Mouse (Mus musculus) midbrain, postnatal 0 days (tissue): Measurements from ENCODE around the gene Sectm1a. TPM values are rescaled to one million over a fixed set of nuclear protein-coding genes. Genes with fewer than 3 reads are reported as not detected.

Experiments used
- ATAC-seq: fragments of 200-750 bp; cut with Nextera tagmentation; 2 replicates; pipeline ENCODE4 v1.8.0; 2017; ENCODE audit warnings: moderate number of reproducible peaks, mild to moderate bottlenecking, moderate TSS enrichment, moderate library complexity; ENCODE audit not compliant: low FRiP score
- DNase-seq: peaks from one replicate; pipeline ENCODE4 v3.0.0-alpha.2; 2015; ENCODE audit warnings: low spot score
- H3K27ac ChIP-seq: fragments of 300-500 bp; sonication (generic); 2 replicates; pipeline ENCODE4 v1.5.1; 2014; ENCODE audit warnings: low read depth, mild to moderate bottlenecking, low read length, mixed read lengths
- H3K27me3 ChIP-seq: fragments of 300-500 bp; sonication (generic); 2 replicates; pipeline ENCODE4 v1.6.1; 2014; ENCODE audit warnings: low read length, control low read depth, mixed read lengths; ENCODE audit not compliant: insufficient read depth
- H3K36me3 ChIP-seq: fragments of 300-500 bp; sonication (generic); 2 replicates; pipeline ENCODE4 v1.6.1; 2014; ENCODE audit warnings: low read length, control low read depth, mixed read lengths; ENCODE audit not compliant: insufficient read depth
- H3K4me1 ChIP-seq: fragments of 300-500 bp; sonication (generic); 2 replicates; pipeline ENCODE4 v1.6.1; 2014; ENCODE audit warnings: mild to moderate bottlenecking, control low read depth, antibody characterized with exemption, low read length, mixed read lengths; ENCODE audit not compliant: insufficient read depth
- H3K4me2 ChIP-seq: fragments of 300-500 bp; sonication (generic); 2 replicates; pipeline ENCODE4 v1.6.1; 2014; ENCODE audit warnings: low read depth, mild to moderate bottlenecking, low read length, mixed read lengths; ENCODE audit not compliant: poor library complexity, severe bottlenecking
- H3K4me3 ChIP-seq: fragments of 300-500 bp; sonication (generic); 2 replicates; pipeline ENCODE4 v1.5.1; 2014; ENCODE audit warnings: low read depth, mild to moderate bottlenecking, low read length, moderate library complexity
- H3K9ac ChIP-seq: fragments of 300-500 bp; sonication (generic); replicated peaks from 2 replicates; pipeline ENCODE4 v1.6.1; 2014; ENCODE audit warnings: mild to moderate bottlenecking, low read length, moderate library complexity, mixed read lengths; ENCODE audit not compliant: poor library complexity, severe bottlenecking
- H3K9me3 ChIP-seq: fragments of 300-500 bp; sonication (generic); 2 replicates; pipeline ENCODE4 v1.6.1; 2016; ENCODE audit warnings: low read length, control low read depth
- CTCF ChIP-seq: IDR thresholded peaks from 2 replicates; pipeline ENCODE4 v1.5.1; 2016; ENCODE audit warnings: antibody characterized with exemption, mild to moderate bottlenecking
- WGBS: fragments of 180-500 bp; shearing (Covaris S2); extraction: QIAGEN DNeasy Blood & Tissue Kit; methylation state at CpG from one replicate; pipeline ENCODE4 v1.1.7; 2014; 5-methylcytosine and 5-hydroxymethylcytosine counted together
- polyA plus RNA-seq: library from polyadenylated mRNA; unstranded; fragments of >200 nt; fragmentation: Nextera tagmentation; extraction: Ambion mirVana; gene quantifications from 2 replicates; pipeline ENCODE4 v1.2.1, GENCODE M21; 2015
- total RNA-seq: library from RNA; depleted of rRNA; stranded (reverse); fragments of >200 nt; gene quantifications from 2 replicates; pipeline ENCODE4 v1.2.3, GENCODE M21; 2014; rRNA removed

Sectm1a gene
- total and polyA plus RNA-seq, 2 experiments from 2014 or later = not detected

DNA sequence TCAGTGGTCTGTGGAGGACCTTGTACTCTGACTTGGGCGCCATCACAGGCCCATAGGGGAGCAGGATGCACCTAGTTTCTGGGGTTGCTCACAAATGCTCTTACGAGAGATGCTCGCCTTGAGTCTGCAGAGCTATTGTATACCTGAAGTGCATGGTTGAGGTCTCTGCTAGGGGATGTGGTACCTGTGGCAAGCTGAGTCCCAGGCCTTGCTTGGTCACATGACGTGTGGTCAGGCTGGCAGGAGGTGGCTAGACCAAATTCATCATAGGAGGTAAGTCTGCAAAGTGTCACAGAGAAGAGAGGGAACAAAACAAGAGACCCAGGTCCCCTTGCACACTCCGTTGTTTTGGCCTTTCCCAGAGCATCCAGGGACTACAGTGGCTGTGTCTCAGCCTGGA is 61.5 kb downstream of the Sectm1a start:
- H3K27ac ChIP-seq = no peak overlapping the region
- H3K4me1 ChIP-seq = no peaks in the 10 kb centered on the region
- H3K36me3 ChIP-seq = no peaks in the 10 kb centered on the region
- no peaks in the 10 kb centered on the region for H3K9me3 ChIP-seq
- H3K27me3 ChIP-seq = no peaks in the 10 kb centered on the region
- ATAC-seq (no peak), DNase-seq (no peak)
- H3K4me2 ChIP-seq = no peak overlapping the region
- no peak overlapping the region for H3K4me3 ChIP-seq
- WGBS = 89% methylated on average over 5 of the region's 5 CpGs
- TF ChIP-seq CTCF = no peak
- no peak overlapping the region for H3K9ac ChIP-seq

DNA sequence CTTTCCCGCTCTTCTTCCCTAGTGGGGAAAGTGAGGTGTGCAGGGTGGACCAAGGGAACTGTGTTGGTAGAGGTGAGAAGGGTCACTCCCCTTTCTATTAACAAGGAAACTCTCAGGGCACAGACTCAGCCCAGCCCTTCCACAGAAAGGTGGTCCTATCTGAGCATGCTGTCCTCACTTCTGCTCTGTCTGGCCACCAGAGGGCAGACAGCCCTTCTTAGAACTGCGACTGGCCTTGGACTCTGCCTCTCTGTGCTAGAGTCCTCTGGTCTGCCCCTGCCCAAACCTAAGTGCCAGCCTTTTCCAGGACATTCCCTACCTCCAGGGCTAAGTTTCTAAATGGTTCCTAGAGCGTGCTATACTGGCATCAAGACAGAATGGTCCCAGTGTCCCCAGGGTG is 63.3 kb downstream of the Sectm1a start:
- Histone ChIP-seq H3K9ac (no peak overlapping the region), H3K4me2 (no peak overlapping the region), H3K4me3 (no peak overlapping the region), H3K4me1 (no peaks in the 10 kb centered on the region), H3K9me3 (no peaks in the 10 kb centered on the region), H3K27ac (no peak overlapping the region), H3K36me3 (no peaks in the 10 kb centered on the region), H3K27me3 (no peaks in the 10 kb centered on the region)
- DNase-seq (peak; percentile 79), ATAC-seq (no peak)
- peak; percentile 91 for TF ChIP-seq CTCF
- WGBS = 40% methylated on average over 3 of the region's 3 CpGs

Other genes starting within 250 kb of the Sectm1a start
- gene Ccdc57, start 148.3 kb downstream of the Sectm1a start, total RNA-seq = 6.2 and 7.2 TPM in 2 replicates
- 6.8 and 7.8 TPM in 2 replicates for gene Ccdc57, start 148.3 kb downstream of the Sectm1a start, polyA plus RNA-seq
- 14.6 and 20.2 TPM in 2 replicates for gene Slc16a3, start 132.7 kb downstream of the Sectm1a start, total RNA-seq
- 3.2 and 4.1 TPM in 2 replicates for gene Slc16a3, start 132.7 kb downstream of the Sectm1a start, polyA plus RNA-seq
- gene Csnk1d, start 89.9 kb downstream of the Sectm1a start, total RNA-seq = 116 and 122 TPM in 2 replicates
- gene Csnk1d, start 89.9 kb downstream of the Sectm1a start, polyA plus RNA-seq = 115 TPM in 2 replicates
- gene Cd7, start 41.8 kb downstream of the Sectm1a start, total RNA-seq = not detected in 2 replicates
- gene Cd7, start 41.8 kb downstream of the Sectm1a start, polyA plus RNA-seq = not detected in 2 replicates
- gene Sectm1b, start 17.7 kb downstream of the Sectm1a start, total RNA-seq = not detected in 2 replicates
- not detected in 2 replicates for gene Sectm1b, start 17.7 kb downstream of the Sectm1a start, polyA plus RNA-seq
- not detected in 2 replicates for gene Tex19.2, start 37.5 kb upstream of the Sectm1a start, total RNA-seq
- not detected in 2 replicates for gene Tex19.2, start 37.5 kb upstream of the Sectm1a start, polyA plus RNA-seq
- not detected in 2 replicates for gene Tex19.1, start 64.9 kb upstream of the Sectm1a start, total RNA-seq
- not detected in 2 replicates for gene Tex19.1, start 64.9 kb upstream of the Sectm1a start, polyA plus RNA-seq
- 0.33 and 0.66 TPM in 2 replicates for gene Uts2r, start 79.1 kb upstream of the Sectm1a start, total RNA-seq
- gene Uts2r, start 79.1 kb upstream of the Sectm1a start, polyA plus RNA-seq = 1.1 and 1.5 TPM in 2 replicates
- gene Hexdc, start 123.2 kb upstream of the Sectm1a start, total RNA-seq = 85.2 and 87.4 TPM in 2 replicates
- gene Hexdc, start 123.2 kb upstream of the Sectm1a start, polyA plus RNA-seq = 37.4 and 38.1 TPM in 2 replicates
- gene Ogfod3, start 123.5 kb upstream of the Sectm1a start, total RNA-seq = 8.9 and 12.0 TPM in 2 replicates
- gene Ogfod3, start 123.5 kb upstream of the Sectm1a start, polyA plus RNA-seq = 25.2 and 32.5 TPM in 2 replicates
- 26.5 and 29.1 TPM in 2 replicates for gene Cybc1, start 148.1 kb upstream of the Sectm1a start, total RNA-seq
- gene Cybc1, start 148.1 kb upstream of the Sectm1a start, polyA plus RNA-seq = 18.7 and 20.9 TPM in 2 replicates
- 112 and 129 TPM in 2 replicates for gene Narf, start 156.0 kb upstream of the Sectm1a start, total RNA-seq
- gene Narf, start 156.0 kb upstream of the Sectm1a start, polyA plus RNA-seq = 37.4 and 38.0 TPM in 2 replicates
- 92.5 and 92.9 TPM in 2 replicates for gene Foxk2, start 178.8 kb upstream of the Sectm1a start, total RNA-seq
- gene Foxk2, start 178.8 kb upstream of the Sectm1a start, polyA plus RNA-seq = 13.2 and 13.7 TPM in 2 replicates